Mouse (Mus musculus) left cerebral cortex, postnatal 10 days (tissue): ENCODE results near the gene Klk13. TPM values are rescaled to one million over a fixed set of nuclear protein-coding genes. Genes with fewer than 3 reads are reported as not detected.

Source experiments
- DNase-seq, 2 experiments: peaks; one replicate each; pipeline ENCODE4 v3.0.0; 2021 to 2022; ENCODE audit warnings: low spot score in 2 of 2, mixed read lengths in 1 of 2; ENCODE audit errors: extremely low spot score in 1 of 2
- intact Hi-C: fragments of 180-260 bp; cut with DNase I; formaldehyde crosslinking; loops from one replicate; pipeline ENCODE4 v1.15.1; 2025
- total RNA-seq, 2 experiments: library from RNA; stranded (reverse); gene quantifications; 2 replicates each; pipeline ENCODE4 v1.2.3; 2021

The Klk13 gene
- total RNA-seq, 2 experiments from 2014 or later = not detected

DNA sequence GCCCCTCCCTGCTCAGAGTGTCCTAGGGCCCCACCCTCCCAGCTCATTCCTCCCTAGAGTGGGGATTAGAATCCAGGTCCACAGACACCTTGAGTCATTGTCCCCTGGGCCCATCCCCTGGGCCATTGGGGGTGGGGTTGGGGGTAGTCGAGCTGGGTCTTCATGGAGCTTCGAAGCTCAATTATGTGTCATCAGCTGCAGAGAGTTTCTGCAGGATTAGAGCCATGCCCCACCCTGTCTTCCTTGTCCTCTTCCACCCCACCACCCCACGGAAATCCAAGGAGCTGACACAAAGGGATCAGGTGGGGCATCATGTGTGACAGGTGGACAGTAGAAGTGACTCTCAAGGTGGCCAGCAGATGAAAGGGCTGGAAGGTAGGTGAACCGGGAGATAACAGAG is 56.2 kb downstream of the Klk13 start, which contains the start of gene Klk12:
Gene Klk12 (plus strand): TSS at position 301 of the 400 bp plus-strand sequence.
- intact Hi-C loops = no loop called here

DNA sequence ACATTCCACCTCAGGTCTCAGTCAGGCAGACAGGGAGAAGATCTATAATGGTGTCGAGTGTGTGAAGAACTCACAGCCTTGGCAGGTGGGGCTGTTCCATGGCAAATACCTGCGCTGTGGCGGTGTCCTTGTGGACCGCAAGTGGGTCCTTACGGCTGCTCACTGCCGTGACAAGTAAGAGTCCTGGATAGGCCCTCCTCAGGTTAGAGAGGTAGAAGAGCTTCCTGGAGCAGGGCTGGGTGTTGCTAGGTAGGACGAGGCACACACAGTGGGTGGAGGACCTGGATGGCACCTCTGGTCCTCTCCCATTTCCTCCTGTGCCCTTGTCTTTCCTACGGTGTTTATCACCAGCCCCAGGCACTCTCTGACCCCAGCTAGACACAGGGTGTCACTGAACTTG is 57.3 kb downstream of the Klk13 start:
- intact Hi-C loops = no loop called here
- no peak for DNase-seq

More for the DNA sequence above, 56.2 kb downstream of the Klk13 start, which contains the start of gene Klk12:
- DNase-seq = no peak

DNA sequence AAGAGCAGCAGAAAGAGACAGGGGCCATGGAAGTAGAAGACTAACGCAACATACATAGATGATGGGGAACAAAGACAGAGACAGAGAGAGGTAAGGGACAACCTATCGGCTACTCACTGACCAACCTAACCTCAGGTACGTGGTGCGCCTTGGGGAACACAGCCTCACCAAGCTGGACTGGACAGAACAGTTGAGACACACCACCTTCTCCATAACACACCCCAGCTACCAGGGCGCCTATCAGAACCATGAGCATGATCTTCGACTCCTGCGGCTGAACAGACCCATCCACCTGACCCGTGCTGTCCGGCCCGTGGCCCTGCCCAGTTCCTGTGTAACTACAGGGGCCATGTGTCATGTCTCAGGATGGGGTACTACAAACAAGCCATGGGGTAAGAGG is 58.3 kb downstream of the Klk13 start:
- no peak for DNase-seq
- intact Hi-C loops = no loop called here

- DNase-seq = no peak
- intact Hi-C loops = no loop called here
These were observed 59.5 kb downstream of the Klk13 start for GRCm38 (mm10) chr7:43771916-43772315.

GRCm38 (mm10) chr7:43772901-43773300 is 60.5 kb downstream of the Klk13 start:
- intact Hi-C loops = no loop called here
- DNase-seq = no peak

DNA sequence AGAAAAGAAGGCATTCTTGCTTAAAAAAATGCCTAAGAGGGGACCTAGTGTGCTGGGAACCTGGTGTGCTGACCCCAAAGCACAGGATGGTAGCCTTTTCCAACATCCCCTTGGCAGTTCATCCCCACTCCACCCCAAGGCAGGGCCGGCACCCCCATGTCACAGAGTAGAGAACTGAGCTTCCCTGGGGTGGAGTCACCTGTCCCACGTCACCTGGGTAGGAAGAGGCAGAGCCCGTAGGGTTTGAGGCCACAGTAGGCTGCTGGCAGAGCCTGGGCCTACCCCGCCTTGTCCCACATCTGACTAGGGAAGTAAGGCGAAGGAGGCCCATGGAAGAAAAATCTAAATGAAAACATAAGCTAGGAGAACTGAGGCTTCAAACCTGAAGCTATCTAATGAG is 62.0 kb downstream of the Klk13 start, which contains the start of gene Klk11:
Gene Klk11 (plus strand): TSS at position 241 of the 400 bp plus-strand sequence.
- intact Hi-C loops = no loop called here
- DNase-seq = no peak

GRCm38 (mm10) chr7:43774802-43775201 is 62.4 kb downstream of the Klk13 start:
- intact Hi-C loops = no loop called here
- DNase-seq = no peak

DNA sequence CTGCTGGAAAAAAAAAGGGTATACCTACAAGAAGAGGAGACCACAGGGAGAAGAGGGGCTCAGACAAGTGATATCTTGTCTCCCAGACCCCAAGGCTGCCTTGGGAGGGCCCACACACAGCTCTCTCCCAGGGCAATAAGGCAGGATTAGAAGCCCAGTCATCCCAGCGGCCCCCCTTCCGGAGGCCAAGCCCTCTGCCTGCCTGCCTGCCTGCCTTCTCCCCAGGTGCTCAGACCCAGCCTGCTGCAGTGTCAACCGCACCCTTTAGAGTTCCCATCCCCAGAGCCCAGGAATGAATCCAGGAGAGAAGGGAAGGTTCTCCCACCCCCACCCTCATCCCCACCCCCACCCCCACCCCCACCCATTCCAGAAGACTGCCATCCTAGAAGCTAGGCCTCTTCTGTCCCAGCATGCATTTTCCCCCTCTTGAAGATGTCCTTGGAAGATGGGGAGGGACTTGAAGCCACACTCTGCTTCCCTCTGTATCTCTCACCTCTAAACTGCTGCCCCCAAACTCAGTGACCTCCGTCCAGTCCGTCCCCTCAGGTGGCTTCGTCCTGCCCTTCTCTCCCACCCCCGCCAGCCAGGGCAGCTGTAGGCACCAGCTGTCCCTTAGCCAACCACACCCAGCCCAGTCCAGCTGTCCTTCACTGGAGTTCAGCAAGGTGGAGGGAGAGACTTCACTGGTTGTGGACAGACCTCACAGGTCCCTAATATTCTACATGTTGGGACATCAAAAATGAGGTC is 63.1 kb downstream of the Klk13 start:
- intact Hi-C loops = no loop called here
- no peak for DNase-seq

- no peak for DNase-seq
- intact Hi-C loops = no loop called here
These were observed 64.1 kb downstream of the Klk13 start for GRCm38 (mm10) chr7:43776506-43776905.

Other genes with a start within 250 kb of the Klk13 start
- gene Vsig10l, start 249.4 kb upstream of the Klk13 start, total RNA-seq = 1 to 10 TPM; 4.4 TPM
- gene Iglon5, start 222.5 kb upstream of the Klk13 start, total RNA-seq = 10 to 100 TPM; 46.4 to 47.7 TPM
- gene 4931406B18Rik, start 206.6 kb upstream of the Klk13 start, total RNA-seq = not detected
- 1 to 10 TPM; 6.3 to 6.7 TPM for gene Cd33, start 168.1 kb upstream of the Klk13 start, total RNA-seq
- 1 to 10 TPM; 5.1 to 5.8 TPM for gene Zfp658, start 150.3 kb upstream of the Klk13 start, total RNA-seq
- gene Zfp719, start 133.0 kb upstream of the Klk13 start, total RNA-seq = 10 to 100 TPM; 17.1 to 26.4 TPM
- gene Zfp819, start 105.4 kb upstream of the Klk13 start, total RNA-seq = not detected
- gene Ceacam18, start 77.9 kb upstream of the Klk13 start, total RNA-seq = under 1 TPM in 1 of 2 experiments, not detected in 1; 0.18 TPM
- 1 to 10 TPM; 1.1 TPM for gene Siglece, start 52.4 kb upstream of the Klk13 start, total RNA-seq
- 10 to 100 TPM; 12.4 TPM for gene Ctu1, start 40.6 kb upstream of the Klk13 start, total RNA-seq
- gene Klk14, start 22.1 kb upstream of the Klk13 start, total RNA-seq = not detected
- not detected for gene Klk12, start 56.3 kb downstream of the Klk13 start, total RNA-seq
- gene Klk11, start 62.0 kb downstream of the Klk13 start, total RNA-seq = not detected
- gene Klk10, start 68.5 kb downstream of the Klk13 start, total RNA-seq = not detected
- not detected for gene Klk9, start 79.3 kb downstream of the Klk13 start, total RNA-seq
- gene Klk8, start 85.0 kb downstream of the Klk13 start, total RNA-seq = 1 to 10 TPM; 6.7 to 6.9 TPM
- not detected for gene Klk7, start 98.7 kb downstream of the Klk13 start, total RNA-seq
- not detected for gene Klk6, start 111.9 kb downstream of the Klk13 start, total RNA-seq
- gene Klk5, start 129.4 kb downstream of the Klk13 start, total RNA-seq = not detected
- gene Klk4, start 168.6 kb downstream of the Klk13 start, total RNA-seq = not detected
- not detected for gene Klk15, start 221.2 kb downstream of the Klk13 start, total RNA-seq
- gene Klk1b8, start 238.1 kb downstream of the Klk13 start, total RNA-seq = not detected